Mouse (Mus musculus): Measurements from ENCODE around the gene Faf1.

GRCm38 (mm10) chr4:109983281-109984001, 307.1 kb downstream of the Faf1 start:
- TF ChIP-seq POLR2A (IDR thresholded peaks at IDR 0.05; ENCODE audit: insufficient read depth, low read length) (no peak), CTCF (IDR thresholded peaks at IDR 0.05; ENCODE audit: low read depth, low read length) (no peak)

All from ES-Bruce4 (cell line).